Mouse (Mus musculus) kidney, adult 2 months (tissue): ENCODE measurements around the gene Mgat1.

Experiments used
- CTCF ChIP-seq: fragments of 200-500 bp; conservative IDR thresholded peaks from 2 replicates; pipeline ENCODE4 v1.5.1; 2011; ENCODE audit warnings: low read depth, mild to moderate bottlenecking, control low read depth, low read length, moderate library complexity, mixed read lengths; ENCODE audit not compliant: insufficient read depth, insufficient read length
- POLR2A ChIP-seq: fragments of 200-500 bp; IDR thresholded peaks from one replicate; pipeline ENCODE4 v1.6.1; 2011; ENCODE audit warnings: low read depth, low read length, control low read depth

DNA sequence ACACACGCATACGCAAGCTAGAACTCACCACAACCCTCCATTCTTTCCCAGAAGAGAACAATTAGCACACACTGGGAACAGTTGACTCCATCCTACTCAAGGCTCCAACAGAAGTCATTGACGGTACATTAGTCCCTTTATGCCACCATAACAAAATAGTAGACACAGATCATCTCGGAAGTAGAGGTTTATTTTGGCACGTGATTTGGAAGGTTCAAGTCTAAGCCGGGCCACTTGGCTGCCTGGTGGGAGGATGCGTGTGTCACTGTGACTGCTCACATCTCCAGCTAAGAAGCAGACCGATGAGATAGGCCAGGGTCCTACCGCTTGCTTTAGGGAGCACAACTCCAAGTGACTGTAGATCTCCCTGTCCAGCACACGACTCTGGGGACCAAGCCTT lies 23.3 kb downstream of the Mgat1 start:
- TF ChIP-seq CTCF (no peak), POLR2A (no peak)
